Comparison of ENCODE assay signal across 11 mouse cellular contexts in the genomic region with DNA sequence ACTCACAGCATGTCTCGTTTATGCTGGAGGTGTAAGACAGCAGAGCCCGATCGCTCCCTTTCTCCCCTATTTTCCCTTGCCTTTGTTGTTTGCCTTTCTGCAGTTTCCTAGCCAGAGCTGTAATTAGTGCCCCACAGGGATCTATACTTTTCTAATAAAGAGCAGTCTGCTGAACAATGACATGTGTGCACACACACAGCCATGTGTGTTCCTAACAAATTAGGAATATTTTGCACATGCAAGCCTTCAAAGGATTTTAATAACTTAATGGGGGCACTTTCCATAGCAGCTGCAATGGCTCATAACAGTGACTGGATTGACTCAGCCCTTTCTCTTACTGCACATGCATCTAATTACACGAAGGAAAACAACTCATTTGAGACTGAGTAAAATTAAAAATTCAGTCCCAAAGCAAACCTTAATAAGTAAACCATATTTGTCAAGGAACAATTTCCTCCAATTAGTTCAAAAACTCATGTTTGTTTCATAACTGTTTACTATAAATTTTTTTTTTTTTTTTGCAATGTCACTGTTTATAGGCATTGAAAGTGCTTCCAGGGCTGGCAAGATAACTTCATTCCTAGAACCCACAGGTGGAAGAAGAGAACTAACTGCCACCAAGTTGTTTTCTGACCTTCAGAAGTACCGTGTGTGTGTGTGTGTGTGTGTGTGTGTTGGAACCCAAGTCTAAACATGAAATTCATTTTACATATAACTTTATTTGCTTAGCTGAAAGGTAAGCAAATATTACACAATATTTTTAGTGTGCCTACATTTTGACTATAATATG. TPM values are rescaled to one million over a fixed set of nuclear protein-coding genes. Genes with fewer than 3 reads are reported as not detected.
A peak's percentile ranks its signal among the peaks of the same experiment; 100 is the strongest.
DNase-seq lines count a peak whose midpoint lies in the region; ATAC-seq lines count a peak whose summit lies in the region.
"Had no signal": no experiment of that assay in that cellular context is flagged by ENCODE, and none has a peak within 500 bp of the region (broad histone marks: within the 10 kb centered on the region; RNA-seq: fewer than 3 reads in every experiment).

No protein-coding gene starts in this region.

- H3K36me3 ChIP-seq in midbrain, embryonic 13.5 days, result no peaks in the 10 kb centered on the region
- H3K36me3 ChIP-seq in midbrain, embryonic 16.5 days (ENCODE audit: control insufficient read depth, insufficient read depth, low read length), result no peaks in the 10 kb centered on the region
- peaks cover 90% of the 10 kb centered on the region for H3K36me3 ChIP-seq in erythroblast, embryonic 14.5 days (ENCODE audit: control insufficient read depth)
- no peaks in the 10 kb centered on the region for H3K36me3 ChIP-seq in hindbrain, embryonic 16.5 days (ENCODE audit: control insufficient read depth, insufficient read depth, low read length)
- H3K36me3 ChIP-seq in neural tube, embryonic 15.5 days, result no peaks in the 10 kb centered on the region

- no peak overlapping the region for H3K4me3 ChIP-seq in midbrain, embryonic 13.5 days (replicated peaks)
- no peak overlapping the region for H3K4me3 ChIP-seq in midbrain, embryonic 16.5 days (ENCODE audit: low read depth, low read length)
- H3K4me3 ChIP-seq in erythroblast, embryonic 14.5 days (replicated peaks), result peak overlapping the region; percentile 31
- no peak overlapping the region for H3K4me3 ChIP-seq in hindbrain, embryonic 16.5 days (ENCODE audit: low read length)
- H3K4me3 ChIP-seq in neural tube, embryonic 15.5 days (replicated peaks), result no peak overlapping the region
- H3K4me3 ChIP-seq: limb, embryonic 13.5 days had no signal

- ATAC-seq in midbrain, embryonic 13.5 days, result peak; percentile 34; the same call in 1 of the 2 replicates
- no peak for ATAC-seq in midbrain, embryonic 16.5 days
- ATAC-seq in hindbrain, embryonic 16.5 days, result peak; percentile 14; the same call in 1 of the 2 replicates
- ATAC-seq in neural tube, embryonic 15.5 days (ENCODE audit: low FRiP score), result peak; percentile 31; the same call in 1 of the 2 replicates

- H3K27me3 ChIP-seq in midbrain, embryonic 13.5 days, result no peaks in the 10 kb centered on the region
- H3K27me3 ChIP-seq in midbrain, embryonic 16.5 days (ENCODE audit: control insufficient read depth, insufficient read depth, low read depth, low read length), result no peaks in the 10 kb centered on the region
- H3K27me3 ChIP-seq in erythroblast, embryonic 14.5 days (ENCODE audit: control insufficient read depth), result no peaks in the 10 kb centered on the region
- no peaks in the 10 kb centered on the region for H3K27me3 ChIP-seq in hindbrain, embryonic 16.5 days (replicated peaks; ENCODE audit: control insufficient read depth, insufficient read depth, low read length)
- H3K27me3 ChIP-seq in neural tube, embryonic 15.5 days (replicated peaks), result no peaks in the 10 kb centered on the region
- H3K27me3 ChIP-seq: limb, embryonic 13.5 days had no signal

- no peak overlapping the region for H3K4me2 ChIP-seq in midbrain, embryonic 13.5 days (replicated peaks)
- no peak overlapping the region for H3K4me2 ChIP-seq in midbrain, embryonic 16.5 days (ENCODE audit: low read length)
- H3K4me2 ChIP-seq in hindbrain, embryonic 16.5 days (ENCODE audit: low read length), result 0 out of 2 replicates have a peak overlapping the region, but pooled peaks have one; percentile 5
- no peak overlapping the region; the same call in 1 of the 2 replicates for H3K4me2 ChIP-seq in neural tube, embryonic 15.5 days
- H3K4me2 ChIP-seq: limb, embryonic 13.5 days had no signal

- 26% methylated on average over 5 of the region's 5 CpGs for WGBS in midbrain, embryonic 13.5 days
- WGBS in midbrain, embryonic 16.5 days, result 29% methylated on average over 5 of the region's 5 CpGs
- 25% methylated on average over 5 of the region's 5 CpGs for WGBS in hindbrain, embryonic 16.5 days
- WGBS in neural tube, embryonic 15.5 days, result 23% methylated on average over 5 of the region's 5 CpGs

- H3K4me1 ChIP-seq in midbrain, embryonic 13.5 days (replicated peaks), result peaks cover 22% of the 10 kb centered on the region
- peaks cover 4% of the 10 kb centered on the region for H3K4me1 ChIP-seq in midbrain, embryonic 16.5 days (ENCODE audit: control insufficient read depth, insufficient read depth, low read length)
- peaks cover 90% of the 10 kb centered on the region for H3K4me1 ChIP-seq in erythroblast, embryonic 14.5 days (ENCODE audit: control insufficient read depth)
- peaks cover 4% of the 10 kb centered on the region for H3K4me1 ChIP-seq in hindbrain, embryonic 16.5 days (ENCODE audit: control insufficient read depth, insufficient read depth, low read depth, low read length)
- peaks cover 13% of the 10 kb centered on the region for H3K4me1 ChIP-seq in neural tube, embryonic 15.5 days

- no peak overlapping the region for H3K9ac ChIP-seq in midbrain, embryonic 13.5 days (replicated peaks)
- no peak overlapping the region for H3K9ac ChIP-seq in midbrain, embryonic 16.5 days (ENCODE audit: low read depth, low read length)
- no peak overlapping the region for H3K9ac ChIP-seq in hindbrain, embryonic 16.5 days (ENCODE audit: low read depth, low read length)
- no peak overlapping the region for H3K9ac ChIP-seq in neural tube, embryonic 15.5 days (replicated peaks)
- H3K9ac ChIP-seq: limb, embryonic 13.5 days had no signal

- DNase-seq in gastrocnemius, adult 8-10 months (ENCODE audit: low spot score in 2 of 2), result no peak
- no peak for DNase-seq in adrenal gland, adult 2 months
- DNase-seq: cerebellum, adult 18-20 months; heart, postnatal 36 days; kidney, postnatal 36 days had no signal

- H3K27ac ChIP-seq in midbrain, embryonic 13.5 days, result peak overlapping the region; percentile 39; the same call in 1 of the 2 replicates
- H3K27ac ChIP-seq in midbrain, embryonic 16.5 days (ENCODE audit: low read length), result no peak overlapping the region
- no peak overlapping the region for H3K27ac ChIP-seq in hindbrain, embryonic 16.5 days (ENCODE audit: low read depth, low read length)
- H3K27ac ChIP-seq in neural tube, embryonic 15.5 days (replicated peaks), result peak overlapping the region; percentile 45; the same call in 1 of the 2 replicates
- H3K27ac ChIP-seq: limb, embryonic 13.5 days had no signal

- H3K9me3 ChIP-seq in midbrain, embryonic 13.5 days, result no peaks in the 10 kb centered on the region
- no peaks in the 10 kb centered on the region for H3K9me3 ChIP-seq in midbrain, embryonic 16.5 days (replicated peaks; ENCODE audit: control insufficient read depth, low read length, poor library complexity, severe bottlenecking)
- peaks cover 9% of the 10 kb centered on the region for H3K9me3 ChIP-seq in erythroblast, embryonic 14.5 days (ENCODE audit: control insufficient read depth, low read length)
- no peaks in the 10 kb centered on the region for H3K9me3 ChIP-seq in hindbrain, embryonic 16.5 days (ENCODE audit: control insufficient read depth, low read length)
- H3K9me3 ChIP-seq in neural tube, embryonic 15.5 days (replicated peaks), result no peaks in the 10 kb centered on the region
- H3K9me3 ChIP-seq: limb, embryonic 13.5 days had no signal

RNA-seq across cellular contexts. Expression of a gene that starts 48.6 kb away (rescaled TPM):
- polyA plus RNA-seq in midbrain, embryonic 13.5 days (2015; fragmentation: Nextera tagmentation; extraction: Ambion mirVana), result not detected in 2 replicates
- polyA plus RNA-seq in midbrain, embryonic 16.5 days (2015; fragmentation: Nextera tagmentation; extraction: Ambion mirVana), result not detected in 2 replicates
- 0.05 and 0.06 TPM in 2 replicates for polyA plus RNA-seq in erythroblast, embryonic 14.5 days (2012)
- polyA plus RNA-seq in hindbrain, embryonic 16.5 days (2015; fragmentation: Nextera tagmentation; extraction: Ambion mirVana), result 0.09 TPM in 1 of 2 replicates, not detected in the other
- polyA plus RNA-seq in neural tube, embryonic 15.5 days (2015; fragmentation: Nextera tagmentation; extraction: Ambion mirVana), result not detected in 2 replicates
- total RNA-seq in gastrocnemius, adult 8-10 months (2022), result under 1 TPM in 3 of 4 experiments, not detected in 1; 0.10 to 0.22 (median 0.11) TPM
- under 1 TPM in 1 of 2 experiments, not detected in 1; 0.31 TPM for total RNA-seq in adrenal gland, adult 2 months (2021)
- 0.30 and 0.55 TPM in 2 replicates for polyA plus RNA-seq in adrenal gland, adult 2 months (2012; rRNA removed)
- polyA plus RNA-seq: limb, embryonic 13.5 days had no signal

RNA-seq across cellular contexts. Expression of a gene that starts 49.2 kb away (rescaled TPM):
- polyA plus RNA-seq in midbrain, embryonic 13.5 days (2015; fragmentation: Nextera tagmentation; extraction: Ambion mirVana), result 120 and 122 TPM in 2 replicates
- polyA plus RNA-seq in midbrain, embryonic 16.5 days (2015; fragmentation: Nextera tagmentation; extraction: Ambion mirVana), result 61.7 and 69.9 TPM in 2 replicates
- polyA plus RNA-seq in erythroblast, embryonic 14.5 days (2012), result 120 and 121 TPM in 2 replicates
- polyA plus RNA-seq in hindbrain, embryonic 16.5 days (2015; fragmentation: Nextera tagmentation; extraction: Ambion mirVana), result 43.1 and 60.9 TPM in 2 replicates
- 48.1 and 51.3 TPM in 2 replicates for polyA plus RNA-seq in neural tube, embryonic 15.5 days (2015; fragmentation: Nextera tagmentation; extraction: Ambion mirVana)
- 100 to 1,000 TPM; 114 to 129 (median 121) TPM for total RNA-seq in gastrocnemius, adult 8-10 months (2022)
- 10 to 100 TPM; 59.3 to 66.6 TPM for total RNA-seq in adrenal gland, adult 2 months (2021)
- polyA plus RNA-seq in adrenal gland, adult 2 months (2012; rRNA removed), result 12.2 and 14.7 TPM in 2 replicates

Comparison
In these comparisons a context has a peak if more than half of its experiments do, and no peak if none do; other contexts are left out.
1. H3K27ac ChIP-seq: peak in midbrain, embryonic 13.5 days (single experiment) and neural tube, embryonic 15.5 days (single experiment); none in midbrain, embryonic 16.5 days (single experiment) and hindbrain, embryonic 16.5 days (single experiment).